Mouse (Mus musculus) forebrain, embryonic 11.5 days (tissue): ENCODE results near the gene Iqcf5. TPM values are rescaled to one million over a fixed set of nuclear protein-coding genes. Genes with fewer than 3 reads are reported as not detected.

Source experiments
- ATAC-seq: fragments of 200-750 bp; cut with Nextera tagmentation; replicated peaks from 2 replicates; pipeline ENCODE4 v1.8.0; 2017; ENCODE audit warnings: moderate TSS enrichment; ENCODE audit not compliant: low FRiP score
- DNase-seq: peaks from one replicate; pipeline ENCODE4 v3.0.0-alpha.2; 2017; ENCODE audit warnings: low spot score
- H3K27ac ChIP-seq: fragments of 300-500 bp; sonication (generic); 2 replicates; pipeline ENCODE4 v1.5.1; 2014; ENCODE audit warnings: low read depth, low read length
- H3K27me3 ChIP-seq: fragments of 300-500 bp; sonication (generic); 2 replicates; pipeline ENCODE4 v1.6.1; 2014; ENCODE audit warnings: mild to moderate bottlenecking, low read length, mixed read lengths; ENCODE audit not compliant: control insufficient read depth, insufficient read depth
- H3K36me3 ChIP-seq: fragments of 300-500 bp; sonication (generic); 2 replicates; pipeline ENCODE4 v1.6.1; 2014; ENCODE audit warnings: mild to moderate bottlenecking, low read length, moderate library complexity, mixed read lengths; ENCODE audit not compliant: control insufficient read depth, insufficient read depth
- H3K4me1 ChIP-seq: fragments of 300-500 bp; sonication (generic); replicated peaks from 2 replicates; pipeline ENCODE4 v1.6.1; 2014; ENCODE audit warnings: low read length, mixed read lengths; ENCODE audit not compliant: control insufficient read depth, insufficient read depth
- H3K4me2 ChIP-seq: fragments of 300-500 bp; sonication (generic); 2 replicates; pipeline ENCODE4 v1.6.1; 2014; ENCODE audit warnings: low read depth, mild to moderate bottlenecking, low read length, moderate library complexity, mixed read lengths; ENCODE audit not compliant: severe bottlenecking
- H3K4me3 ChIP-seq: fragments of 300-500 bp; sonication (generic); 2 replicates; pipeline ENCODE4 v1.5.1; 2014; ENCODE audit warnings: low read depth, low read length
- H3K9ac ChIP-seq: fragments of 300-500 bp; sonication (generic); 2 replicates; pipeline ENCODE4 v1.6.1; 2014; ENCODE audit warnings: low read length
- H3K9me3 ChIP-seq: fragments of 300-500 bp; sonication (generic); 2 replicates; pipeline ENCODE4 v1.6.1; 2016; ENCODE audit warnings: low read length, mixed read lengths; ENCODE audit not compliant: control insufficient read depth
- WGBS: fragments of 180-500 bp; shearing (Covaris S2); extraction: QIAGEN DNeasy Blood & Tissue Kit; methylation state at CpG from one replicate; pipeline ENCODE4 v1.1.7; 2014; 5-methylcytosine and 5-hydroxymethylcytosine counted together
- polyA plus RNA-seq: library from polyadenylated mRNA; unstranded; fragments of >200 nt; fragmentation: Nextera tagmentation; extraction: Ambion mirVana; gene quantifications from 2 replicates; pipeline ENCODE4 v1.2.1, GENCODE M21; 2014

Iqcf5 gene
- polyA plus RNA-seq, 1 experiment from 2014 or later: not detected

- ATAC-seq: peak; percentile 98
- Histone ChIP-seq H3K4me1 (peaks cover 12% of the 10 kb centered on the region), H3K27ac (no peak within 1 kb of the TSS), H3K4me2 (peak within 1 kb of the TSS; percentile 76), H3K27me3 (no peaks in the 10 kb centered on the region), H3K36me3 (no peaks in the 10 kb centered on the region; the same call in 1 of the 2 replicates), H3K9ac (peak within 1 kb of the TSS; percentile 64), H3K9me3 (no peaks in the 10 kb centered on the region), H3K4me3 (peak within 1 kb of the TSS; percentile 70)
- 0% methylated on average over 41 of the region's 41 CpGs for WGBS
- peak; percentile 99 for DNase-seq
These were observed 37.4 kb upstream of the Iqcf5 start, which contains the start of gene Parp3 for GRCm38 (mm10) chr9:106476924-106477484. Parp3 (minus strand) TSS chr9:106476949.

GRCm38 (mm10) chr9:106477649-106478048 lies 36.7 kb upstream of the Iqcf5 start:
- H3K36me3 ChIP-seq: no peaks in the 10 kb centered on the region; the same call in 1 of the 2 replicates
- H3K4me3 ChIP-seq: peak overlapping the region; percentile 70
- ATAC-seq: no peak
- H3K27ac ChIP-seq: no peak overlapping the region
- no peak for DNase-seq
- no peaks in the 10 kb centered on the region for H3K27me3 ChIP-seq
- H3K9ac ChIP-seq: peak overlapping the region; percentile 64
- peaks cover 12% of the 10 kb centered on the region for H3K4me1 ChIP-seq
- WGBS: 7% methylated on average over 16 of the region's 16 CpGs
- H3K4me2 ChIP-seq: peak overlapping the region; percentile 76
- H3K9me3 ChIP-seq: no peaks in the 10 kb centered on the region

GRCm38 (mm10) chr9:106478101-106478500 lies 36.3 kb upstream of the Iqcf5 start:
- H3K9me3 ChIP-seq: no peaks in the 10 kb centered on the region
- peaks cover 12% of the 10 kb centered on the region for H3K4me1 ChIP-seq
- peak overlapping the region; percentile 70 for H3K4me3 ChIP-seq
- H3K4me2 ChIP-seq: peak overlapping the region; percentile 76
- H3K9ac ChIP-seq: peak overlapping the region; percentile 64
- no peaks in the 10 kb centered on the region; the same call in 1 of the 2 replicates for H3K36me3 ChIP-seq
- ATAC-seq (no peak), DNase-seq (peak; percentile 46)
- WGBS: 84% methylated on average over 9 of the region's 9 CpGs
- no peaks in the 10 kb centered on the region for H3K27me3 ChIP-seq
- no peak overlapping the region for H3K27ac ChIP-seq

- no peaks in the 10 kb centered on the region for H3K9me3 ChIP-seq
- 97% methylated on average over 7 of the region's 7 CpGs for WGBS
- no peak overlapping the region for H3K4me2 ChIP-seq
- H3K9ac ChIP-seq: no peak overlapping the region
- H3K27ac ChIP-seq: no peak overlapping the region
- H3K36me3 ChIP-seq: no peaks in the 10 kb centered on the region; the same call in 1 of the 2 replicates
- peaks cover 10% of the 10 kb centered on the region for H3K4me1 ChIP-seq
- no peak overlapping the region for H3K4me3 ChIP-seq
- ATAC-seq (no peak), DNase-seq (no peak)
- H3K27me3 ChIP-seq: no peaks in the 10 kb centered on the region
These were observed 33.8 kb upstream of the Iqcf5 start for GRCm38 (mm10) chr9:106480541-106480940.

GRCm38 (mm10) chr9:106481075-106481474 lies 33.3 kb upstream of the Iqcf5 start:
- Histone ChIP-seq H3K36me3 (no peaks in the 10 kb centered on the region; the same call in 1 of the 2 replicates), H3K27me3 (no peaks in the 10 kb centered on the region), H3K4me3 (no peak overlapping the region), H3K9ac (no peak overlapping the region), H3K4me1 (peaks cover 10% of the 10 kb centered on the region), H3K27ac (no peak overlapping the region), H3K4me2 (no peak overlapping the region), H3K9me3 (no peaks in the 10 kb centered on the region)
- WGBS: 93% methylated on average over 15 of the region's 15 CpGs
- no peak for ATAC-seq
- DNase-seq: no peak

- no peak overlapping the region for H3K27ac ChIP-seq
- ATAC-seq: no peak
- WGBS: 93% methylated on average over 13 of the region's 13 CpGs
- no peak overlapping the region for H3K4me3 ChIP-seq
- H3K9me3 ChIP-seq: no peaks in the 10 kb centered on the region
- no peak overlapping the region for H3K9ac ChIP-seq
- H3K36me3 ChIP-seq: no peaks in the 10 kb centered on the region; the same call in 1 of the 2 replicates
- H3K27me3 ChIP-seq: no peaks in the 10 kb centered on the region
- H3K4me2 ChIP-seq: no peak overlapping the region
- no peak for DNase-seq
- peaks cover 5% of the 10 kb centered on the region; the same call in 1 of the 2 replicates for H3K4me1 ChIP-seq
These were observed 32.7 kb upstream of the Iqcf5 start for GRCm38 (mm10) chr9:106481676-106482075.

GRCm38 (mm10) chr9:106482578-106483115 lies 31.7 kb upstream of the Iqcf5 start:
- no peak overlapping the region for H3K4me2 ChIP-seq
- no peak overlapping the region for H3K27ac ChIP-seq
- ATAC-seq (no peak), DNase-seq (no peak)
- H3K9ac ChIP-seq: no peak overlapping the region
- 91% methylated on average over 17 of the region's 17 CpGs for WGBS
- peaks cover 5% of the 10 kb centered on the region; the same call in 1 of the 2 replicates for H3K4me1 ChIP-seq
- H3K36me3 ChIP-seq: no peaks in the 10 kb centered on the region; the same call in 1 of the 2 replicates
- no peak overlapping the region for H3K4me3 ChIP-seq
- H3K9me3 ChIP-seq: no peaks in the 10 kb centered on the region
- no peaks in the 10 kb centered on the region for H3K27me3 ChIP-seq

GRCm38 (mm10) chr9:106483136-106483535 lies 31.2 kb upstream of the Iqcf5 start:
- Histone ChIP-seq H3K27ac (no peak overlapping the region), H3K4me2 (no peak overlapping the region), H3K36me3 (no peaks in the 10 kb centered on the region; the same call in 1 of the 2 replicates), H3K4me1 (peaks cover 1% of the 10 kb centered on the region; the same call in 1 of the 2 replicates), H3K4me3 (no peak overlapping the region), H3K27me3 (no peaks in the 10 kb centered on the region), H3K9ac (no peak overlapping the region), H3K9me3 (no peaks in the 10 kb centered on the region)
- WGBS: 98% methylated on average over 10 of the region's 10 CpGs
- DNase-seq (no peak), ATAC-seq (no peak)
